Mouse (Mus musculus) granulocyte monocyte progenitor cell, adult 5-6 weeks (primary cell): ENCODE results near the gene Olfr209. TPM values are rescaled to one million over a fixed set of nuclear protein-coding genes. Genes with fewer than 3 reads are reported as not detected.
A peak's percentile ranks its signal among the peaks of the same experiment; 100 is the strongest.
"Not testable (repeated sequence)": the region's sequence is repeated elsewhere in the genome, so short reads cannot be mapped to it uniquely, and the experiment has no call there.

ENCODE experiments used
- ATAC-seq: replicated peaks from 2 replicates; pipeline ENCODE4 v1.8.0; 2016; ENCODE audit warnings: mild to moderate bottlenecking, moderate TSS enrichment, inconsistent platforms; ENCODE audit not compliant: poor library complexity, severe bottlenecking
- total RNA-seq, 2 experiments: library from RNA; stranded (forward) in 1 of 2; stranded (reverse) in 1 of 2; fragments of 200-712, 200-1000 nt in 1 of 2; fragments of >200 nt in 1 of 2; fragmentation: Nextera tagmentation in 1 of 2; gene quantifications; 2 replicates each; pipeline ENCODE4 v1.2.3; 2014 to 2017

Olfr209 gene
- total RNA-seq (2014; fragmentation: Nextera tagmentation) (not detected in 2 replicates), total RNA-seq (2017) (not detected in 2 replicates)

- ATAC-seq = no peak
These were observed at the start of gene Olfr209 for GRCm38 (mm10) chr16:59363893-59364292. TSS of gene Olfr209 (minus strand) at chr16:59363993.

- no peak for ATAC-seq
These were observed 49.7 kb upstream of the Olfr209 start for GRCm38 (mm10) chr16:59413475-59413874.

- no peak for ATAC-seq
These were observed 46.0 kb upstream of the Olfr209 start for GRCm38 (mm10) chr16:59409800-59410199.

GRCm38 (mm10) chr16:59409341-59409748 is 45.6 kb upstream of the Olfr209 start:
- no peak for ATAC-seq

GRCm38 (mm10) chr16:59407032-59407431 is 43.2 kb upstream of the Olfr209 start, which contains the start of gene Gabrr3:
TSS of gene Gabrr3 (plus strand) at chr16:59407332.
- no peak for ATAC-seq

GRCm38 (mm10) chr16:59404798-59405197 is 41.0 kb upstream of the Olfr209 start:
- ATAC-seq = no peak

GRCm38 (mm10) chr16:59403684-59404083 is 39.9 kb upstream of the Olfr209 start:
- peak; percentile 87 for ATAC-seq

- peak; percentile 12; the same call in 1 of the 2 replicates for ATAC-seq
These were observed 38.2 kb upstream of the Olfr209 start for GRCm38 (mm10) chr16:59401985-59402384.

- 0 out of 2 replicates have a peak, but pooled peaks have one; percentile 33 for ATAC-seq
These were observed 37.3 kb upstream of the Olfr209 start for GRCm38 (mm10) chr16:59401102-59401501.

GRCm38 (mm10) chr16:59393300-59393699 is 29.5 kb upstream of the Olfr209 start:
- ATAC-seq = no peak

- no peak for ATAC-seq
These were observed 14.6 kb downstream of the Olfr209 start, which contains the start of gene Olfr206 for GRCm38 (mm10) chr16:59349146-59349545. TSS of gene Olfr206 (minus strand) at chr16:59349246.

- ATAC-seq = no peak
These were observed 32.8 kb downstream of the Olfr209 start, which contains the start of gene Olfr205 for GRCm38 (mm10) chr16:59331038-59331437. TSS of gene Olfr205 (minus strand) at chr16:59331138.

GRCm38 (mm10) chr16:59323262-59323661 is 40.5 kb downstream of the Olfr209 start:
- ATAC-seq = not testable (repeated sequence)

- ATAC-seq = no peak
These were observed 45.6 kb downstream of the Olfr209 start, which contains the start of gene Olfr204 for GRCm38 (mm10) chr16:59318148-59318547. TSS of gene Olfr204 (minus strand) at chr16:59318248.

Other genes with a start within 250 kb of the Olfr209 start
- not detected in 2 replicates for gene Olfr194, start 242.9 kb downstream of the Olfr209 start, total RNA-seq (2014; fragmentation: Nextera tagmentation)
- gene Olfr194, start 242.9 kb downstream of the Olfr209 start, total RNA-seq (2017) = not detected in 2 replicates
- gene Olfr195, start 216.9 kb downstream of the Olfr209 start, total RNA-seq (2014; fragmentation: Nextera tagmentation) = not detected in 2 replicates
- gene Olfr195, start 216.9 kb downstream of the Olfr209 start, total RNA-seq (2017) = not detected in 2 replicates
- not detected in 2 replicates for gene Olfr196, start 193.5 kb downstream of the Olfr209 start, total RNA-seq (2014; fragmentation: Nextera tagmentation)
- gene Olfr196, start 193.5 kb downstream of the Olfr209 start, total RNA-seq (2017) = not detected in 2 replicates
- gene Olfr198, start 160.5 kb downstream of the Olfr209 start, total RNA-seq (2014; fragmentation: Nextera tagmentation) = not detected in 2 replicates
- not detected in 2 replicates for gene Olfr198, start 160.5 kb downstream of the Olfr209 start, total RNA-seq (2017)
- not detected in 2 replicates for gene Olfr199, start 144.2 kb downstream of the Olfr209 start, total RNA-seq (2014; fragmentation: Nextera tagmentation)
- not detected in 2 replicates for gene Olfr199, start 144.2 kb downstream of the Olfr209 start, total RNA-seq (2017)
- not detected in 2 replicates for gene Olfr201, start 91.4 kb downstream of the Olfr209 start, total RNA-seq (2014; fragmentation: Nextera tagmentation)
- not detected in 2 replicates for gene Olfr201, start 91.4 kb downstream of the Olfr209 start, total RNA-seq (2017)
- not detected in 2 replicates for gene Olfr202, start 77.2 kb downstream of the Olfr209 start, total RNA-seq (2014; fragmentation: Nextera tagmentation)
- gene Olfr202, start 77.2 kb downstream of the Olfr209 start, total RNA-seq (2017) = not detected in 2 replicates
- not detected in 2 replicates for gene Olfr203, start 65.1 kb downstream of the Olfr209 start, total RNA-seq (2014; fragmentation: Nextera tagmentation)
- gene Olfr203, start 65.1 kb downstream of the Olfr209 start, total RNA-seq (2017) = not detected in 2 replicates
- gene Olfr204, start 45.7 kb downstream of the Olfr209 start, total RNA-seq (2014; fragmentation: Nextera tagmentation) = not detected in 2 replicates
- gene Olfr204, start 45.7 kb downstream of the Olfr209 start, total RNA-seq (2017) = not detected in 2 replicates
- not detected in 2 replicates for gene Olfr205, start 32.9 kb downstream of the Olfr209 start, total RNA-seq (2014; fragmentation: Nextera tagmentation)
- not detected in 2 replicates for gene Olfr205, start 32.9 kb downstream of the Olfr209 start, total RNA-seq (2017)
- gene Olfr206, start 14.7 kb downstream of the Olfr209 start, total RNA-seq (2014; fragmentation: Nextera tagmentation) = not detected in 2 replicates
- gene Olfr206, start 14.7 kb downstream of the Olfr209 start, total RNA-seq (2017) = not detected in 2 replicates
- not detected in 2 replicates for gene Gabrr3, start 43.3 kb upstream of the Olfr209 start, total RNA-seq (2014; fragmentation: Nextera tagmentation)
- gene Gabrr3, start 43.3 kb upstream of the Olfr209 start, total RNA-seq (2017) = not detected in 2 replicates
- 48.5 and 60.6 TPM in 2 replicates for gene Riox2, start 107.8 kb upstream of the Olfr209 start, total RNA-seq (2014; fragmentation: Nextera tagmentation)
- gene Riox2, start 107.8 kb upstream of the Olfr209 start, total RNA-seq (2017) = 51.6 and 59.5 TPM in 2 replicates
- 13.9 and 23.3 TPM in 2 replicates for gene Crybg3, start 237.0 kb upstream of the Olfr209 start, total RNA-seq (2014; fragmentation: Nextera tagmentation)
- 17.3 and 27.0 TPM in 2 replicates for gene Crybg3, start 237.0 kb upstream of the Olfr209 start, total RNA-seq (2017)